Mouse (Mus musculus) myocyte (in vitro differentiated cells): ENCODE data around the gene Usp2. TPM values are rescaled to one million over a fixed set of nuclear protein-coding genes. Genes with fewer than 3 reads are reported as not detected.

ENCODE experiments used
- H3K27me3 ChIP-seq: one replicate; pipeline ENCODE4 v1.6.1; 2011; ENCODE audit not compliant: control insufficient read depth, insufficient read depth, insufficient read length
- H3K36me3 ChIP-seq: one replicate; pipeline ENCODE4 v1.6.1; 2011; ENCODE audit not compliant: control insufficient read depth, insufficient read depth
- H3K4me2 ChIP-seq: one replicate; pipeline ENCODE4 v1.6.1; 2011; ENCODE audit warnings: low read depth, control low read depth
- H3K4me3 ChIP-seq: one replicate; pipeline ENCODE4 v1.5.1; 2011; ENCODE audit warnings: mild to moderate bottlenecking, control low read depth, moderate library complexity
- H3K79me2 ChIP-seq: one replicate; pipeline ENCODE4 v1.6.1; 2011; ENCODE audit not compliant: control insufficient read depth, insufficient read depth
- H3ac ChIP-seq: one replicate; pipeline ENCODE4 v1.6.1; 2011; ENCODE audit not compliant: control insufficient read depth, insufficient read length
- CEBPB ChIP-seq: IDR thresholded peaks from 2 replicates; pipeline ENCODE4 v1.6.1; 2011; ENCODE audit warnings: mild to moderate bottlenecking, moderate library complexity; ENCODE audit not compliant: poor library complexity, insufficient read depth, severe bottlenecking
- E2F4 ChIP-seq: IDR thresholded peaks from one replicate; pipeline ENCODE4 v1.6.1; 2011; ENCODE audit warnings: mild to moderate bottlenecking, control low read depth, moderate library complexity; ENCODE audit not compliant: insufficient read depth
- MAX ChIP-seq: IDR thresholded peaks from one replicate; pipeline ENCODE4 v1.6.1; 2011; ENCODE audit warnings: low read depth, mild to moderate bottlenecking, control low read depth
- MYOD1 ChIP-seq, 3 experiments: IDR thresholded peaks; one replicate each; pipeline ENCODE4 v1.6.1; 2011; ENCODE audit warnings: control low read depth in 2 of 3, low read depth in 2 of 3, mild to moderate bottlenecking in 2 of 3, moderate library complexity in 1 of 3; ENCODE audit not compliant: insufficient read length in 2 of 3, control insufficient read depth in 1 of 3
- MYOG ChIP-seq, 3 experiments: IDR thresholded peaks; one replicate each; pipeline ENCODE4 v1.6.1; 2011; ENCODE audit warnings: control low read depth in 2 of 3, low read depth in 2 of 3, mild to moderate bottlenecking in 2 of 3; ENCODE audit not compliant: insufficient read length in 2 of 3, control insufficient read depth in 1 of 3, insufficient read depth in 1 of 3
- POLR2A ChIP-seq: IDR thresholded peaks from one replicate; pipeline ENCODE4 v1.6.1; 2011; ENCODE audit warnings: low read depth, mild to moderate bottlenecking, control low read depth, moderate library complexity; ENCODE audit not compliant: insufficient read length
- POLR2AphosphoS2 ChIP-seq: IDR thresholded peaks from one replicate; pipeline ENCODE4 v1.6.1; 2011; ENCODE audit warnings: low read depth, control low read depth; ENCODE audit not compliant: insufficient read length
- REST ChIP-seq: IDR thresholded peaks from one replicate; pipeline ENCODE4 v1.6.1; 2011; ENCODE audit warnings: mild to moderate bottlenecking, control low read depth, moderate library complexity; ENCODE audit not compliant: insufficient read depth, insufficient read length
- SRF ChIP-seq: IDR thresholded peaks from one replicate; pipeline ENCODE4 v1.6.1; 2011; ENCODE audit warnings: low read depth; ENCODE audit not compliant: control insufficient read depth, insufficient read length
- TCF12 ChIP-seq: IDR thresholded peaks from one replicate; pipeline ENCODE4 v1.6.1; 2011; ENCODE audit warnings: mild to moderate bottlenecking, control low read depth; ENCODE audit not compliant: poor library complexity, insufficient read depth, severe bottlenecking
- TCF3 ChIP-seq: IDR thresholded peaks from one replicate; pipeline ENCODE4 v1.6.1; 2011; ENCODE audit warnings: low read depth, control low read depth; ENCODE audit not compliant: insufficient read length
- USF1 ChIP-seq: IDR thresholded peaks from one replicate; pipeline ENCODE4 v1.6.1; 2011; ENCODE audit warnings: low read depth, mild to moderate bottlenecking, control low read depth, moderate library complexity
- polyA plus RNA-seq: library from polyadenylated mRNA; unstranded; fragments of >200 nt; fragmentation: generic; extraction: Trizol; gene quantifications from one replicate; pipeline ENCODE4 v1.2.1, GENCODE M21; 2012; ENCODE audit warnings: missing spikeins

Usp2 gene
- polyA plus RNA-seq, 1 experiment = 17.0 TPM

GRCm38 (mm10) chr9:44087761-44088455, 21.1 kb downstream of the Usp2 start:
- no peaks in the 10 kb centered on the region for H3K27me3 ChIP-seq
- TF ChIP-seq TCF12 (peak; percentile 2), MAX (no peak), TCF3 (no peak), CEBPB (peak; percentile 40; the same call in 1 of the 2 replicates), USF1 (no peak), E2F4 (no peak), POLR2A (no peak), MYOD1 (IDR thresholded peaks at IDR 0.05; ENCODE audit: control insufficient read depth in 1 of 3, insufficient read length in 2 of 3, low read depth in 2 of 3) (peak; percentile 73 to 79 (median 78)), POLR2AphosphoS2 (no peak), MYOG (IDR thresholded peaks at IDR 0.05; ENCODE audit: control insufficient read depth in 1 of 3, insufficient read depth in 1 of 3, insufficient read length in 2 of 3, low read depth in 2 of 3) (peak; percentile 6 to 74 (median 49)), SRF (no peak), REST (no peak)
- no peaks in the 10 kb centered on the region for H3K79me2 ChIP-seq
- no peak overlapping the region for H3K4me3 ChIP-seq
- peak overlapping the region; percentile 84 for H3K4me2 ChIP-seq
- no peak overlapping the region for H3ac ChIP-seq
- H3K36me3 ChIP-seq = peaks cover 6% of the 10 kb centered on the region

- TF ChIP-seq USF1 = no peak
- TF ChIP-seq TCF3 = no peak
- TF ChIP-seq CEBPB = no peak
- no peak for TF ChIP-seq TCF12
- TF ChIP-seq REST = no peak
- TF ChIP-seq POLR2AphosphoS2 = no peak
- no peak overlapping the region for H3K4me3 ChIP-seq
- no peak overlapping the region for H3ac ChIP-seq
- peak overlapping the region; percentile 84 for H3K4me2 ChIP-seq
- H3K79me2 ChIP-seq = no peaks in the 10 kb centered on the region
- peaks cover 6% of the 10 kb centered on the region for H3K36me3 ChIP-seq
- H3K27me3 ChIP-seq = no peaks in the 10 kb centered on the region
Measured at GRCm38 (mm10) chr9:44088877-44089608, 22.2 kb downstream of the Usp2 start.

- peaks cover 6% of the 10 kb centered on the region for H3K36me3 ChIP-seq
- H3K4me2 ChIP-seq = no peak overlapping the region
- no peaks in the 10 kb centered on the region for H3K27me3 ChIP-seq
- TF ChIP-seq MYOG (IDR thresholded peaks at IDR 0.05; ENCODE audit: control insufficient read depth in 1 of 3, insufficient read depth in 1 of 3, insufficient read length in 2 of 3, low read depth in 2 of 3) (peak in 2 of 3 experiments; percentile 74 to 79), MYOD1 (IDR thresholded peaks at IDR 0.05; ENCODE audit: control insufficient read depth in 1 of 3, insufficient read length in 2 of 3, low read depth in 2 of 3) (peak in 2 of 3 experiments; percentile 65 to 79), POLR2AphosphoS2 (no peak), TCF3 (no peak)
- H3ac ChIP-seq = no peak overlapping the region
- no peak overlapping the region for H3K4me3 ChIP-seq
- no peaks in the 10 kb centered on the region for H3K79me2 ChIP-seq
Measured at GRCm38 (mm10) chr9:44093612-44094503, 27.0 kb downstream of the Usp2 start.

GRCm38 (mm10) chr9:44094737-44095136, 27.9 kb downstream of the Usp2 start:
- Histone ChIP-seq H3K36me3 (peaks cover 6% of the 10 kb centered on the region), H3ac (no peak overlapping the region), H3K4me2 (no peak overlapping the region), H3K79me2 (no peaks in the 10 kb centered on the region), H3K4me3 (no peak overlapping the region), H3K27me3 (no peaks in the 10 kb centered on the region)
- no peak for TF ChIP-seq POLR2AphosphoS2
- TF ChIP-seq MYOG (IDR thresholded peaks at IDR 0.05; ENCODE audit: control insufficient read depth in 1 of 3, insufficient read depth in 1 of 3, insufficient read length in 2 of 3, low read depth in 2 of 3) = no peak
- no peak for TF ChIP-seq SRF
- TF ChIP-seq MAX = no peak
- no peak for TF ChIP-seq MYOD1 (IDR thresholded peaks at IDR 0.05; ENCODE audit: control insufficient read depth in 1 of 3, insufficient read length in 2 of 3, low read depth in 2 of 3)
- TF ChIP-seq REST = no peak
- no peak for TF ChIP-seq TCF3
- TF ChIP-seq E2F4 = no peak
- TF ChIP-seq USF1 = no peak
